In genomic region chr3:144242025-144242673, GRCm38 (mm10) we compare ENCODE assay signal across 8 mouse cellular contexts. TPM values are rescaled to one million over a fixed set of nuclear protein-coding genes. Genes with fewer than 3 reads are reported as not detected.
DNase-seq lines count a peak whose midpoint lies in the region; ATAC-seq and TF ChIP-seq lines count a peak whose summit lies in the region.

No protein-coding gene starts in this region.

- H3K27ac ChIP-seq in kidney, embryonic 14.5 days (ENCODE audit: low read depth, low read length): no peak overlapping the region
- no peak overlapping the region for H3K27ac ChIP-seq in intestine, embryonic 14.5 days (ENCODE audit: low read depth)
- no peak overlapping the region for H3K27ac ChIP-seq in midbrain, postnatal 0 days (ENCODE audit: low read depth, low read length)

- no peaks in the 10 kb centered on the region for H3K27me3 ChIP-seq in kidney, embryonic 14.5 days (ENCODE audit: control insufficient read depth, insufficient read depth, low read length)
- no peaks in the 10 kb centered on the region for H3K27me3 ChIP-seq in intestine, embryonic 14.5 days (replicated peaks; ENCODE audit: control insufficient read depth, insufficient read depth, low read length)
- H3K27me3 ChIP-seq in midbrain, postnatal 0 days (ENCODE audit: insufficient read depth, low read length): no peaks in the 10 kb centered on the region

- WGBS in kidney, embryonic 14.5 days: 24% methylated on average over 15 of the region's 15 CpGs
- WGBS in intestine, embryonic 14.5 days: 26% methylated on average over 15 of the region's 15 CpGs
- 29% methylated on average over 15 of the region's 15 CpGs for WGBS in midbrain, postnatal 0 days

- no peaks in the 10 kb centered on the region for H3K36me3 ChIP-seq in kidney, embryonic 14.5 days (ENCODE audit: control insufficient read depth, insufficient read depth, low read length)
- H3K36me3 ChIP-seq in intestine, embryonic 14.5 days (ENCODE audit: control insufficient read depth, insufficient read depth, low read length): no peaks in the 10 kb centered on the region
- H3K36me3 ChIP-seq in midbrain, postnatal 0 days (ENCODE audit: insufficient read depth, low read length): no peaks in the 10 kb centered on the region

- no peaks in the 10 kb centered on the region for H3K4me1 ChIP-seq in kidney, embryonic 14.5 days (ENCODE audit: control insufficient read depth, insufficient read depth, low read length)
- H3K4me1 ChIP-seq in intestine, embryonic 14.5 days (replicated peaks; ENCODE audit: control insufficient read depth, insufficient read depth, low read length): no peaks in the 10 kb centered on the region
- no peaks in the 10 kb centered on the region for H3K4me1 ChIP-seq in midbrain, postnatal 0 days (ENCODE audit: insufficient read depth, low read length)

- DNase-seq in kidney, adult 11 months: peak; percentile 32
- peak; percentile 56 for DNase-seq in cerebellum, adult 9-10 months
- DNase-seq in frontal cortex, postnatal 14 days (ENCODE audit: low spot score in 2 of 2): peak; percentile 41 to 80
- peak; percentile 88 for DNase-seq in intestine, embryonic 14.5 days (ENCODE audit: low spot score)
- DNase-seq in left cerebral cortex, postnatal 36 days (ENCODE audit: low spot score in 2 of 2): peak; percentile 66 to 72
- DNase-seq in midbrain, postnatal 0 days (ENCODE audit: low spot score): peak; percentile 92
- DNase-seq in spleen, postnatal 36 days (ENCODE audit: low spot score in 2 of 2): peak; percentile 50 to 54

- no peak overlapping the region for H3K9ac ChIP-seq in kidney, embryonic 14.5 days (ENCODE audit: low read depth, low read length)
- H3K9ac ChIP-seq in intestine, embryonic 14.5 days (ENCODE audit: low read length): no peak overlapping the region
- H3K9ac ChIP-seq in midbrain, postnatal 0 days (replicated peaks; ENCODE audit: low read length, poor library complexity, severe bottlenecking): no peak overlapping the region

- ATAC-seq in kidney, embryonic 14.5 days (ENCODE audit: low FRiP score, low TSS enrichment): no peak
- ATAC-seq in intestine, embryonic 14.5 days (replicated peaks; ENCODE audit: low FRiP score, low TSS enrichment, low read depth): 0 out of 2 replicates have a peak, but pooled peaks have one; percentile 19
- 0 out of 2 replicates have a peak, but pooled peaks have one; percentile 54 for ATAC-seq in midbrain, postnatal 0 days (ENCODE audit: low FRiP score)

- H3K4me3 ChIP-seq in kidney, embryonic 14.5 days (ENCODE audit: low read length): no peak overlapping the region
- no peak overlapping the region for H3K4me3 ChIP-seq in intestine, embryonic 14.5 days (ENCODE audit: low read depth, low read length)
- no peak overlapping the region for H3K4me3 ChIP-seq in midbrain, postnatal 0 days (ENCODE audit: low read depth, low read length)

- TF ChIP-seq CTCF in midbrain, postnatal 0 days (IDR thresholded peaks at IDR 0.05): peak; percentile 89

- H3K9me3 ChIP-seq in kidney, embryonic 14.5 days (ENCODE audit: control insufficient read depth, low read length): no peaks in the 10 kb centered on the region
- no peaks in the 10 kb centered on the region for H3K9me3 ChIP-seq in intestine, embryonic 14.5 days (ENCODE audit: control insufficient read depth, low read length)
- H3K9me3 ChIP-seq in midbrain, postnatal 0 days (ENCODE audit: low read length): no peaks in the 10 kb centered on the region

- intact Hi-C loops in left cerebral cortex, postnatal 36 days (cut with DNase I): no loop called here

- H3K4me2 ChIP-seq in kidney, embryonic 14.5 days (replicated peaks; ENCODE audit: low read depth, low read length): no peak overlapping the region
- no peak overlapping the region for H3K4me2 ChIP-seq in intestine, embryonic 14.5 days (ENCODE audit: low read length)
- H3K4me2 ChIP-seq in midbrain, postnatal 0 days (ENCODE audit: low read depth, low read length, poor library complexity, severe bottlenecking): no peak overlapping the region

RNA-seq across cellular contexts. Expression of gene Lmo4, which starts 37.1 kb away (rescaled TPM):
- 49.0 and 64.6 TPM in 2 replicates for polyA plus RNA-seq in kidney, embryonic 14.5 days (2014; fragmentation: Nextera tagmentation; extraction: Ambion mirVana)
- 73.4 and 80.0 TPM in 2 replicates for polyA plus RNA-seq in intestine, embryonic 14.5 days (2014; fragmentation: Nextera tagmentation; extraction: Ambion mirVana)
- 100 to 1,000 TPM; 301 to 330 TPM for total RNA-seq in left cerebral cortex, postnatal 36 days (2021)
- 113 and 139 TPM in 2 replicates for total RNA-seq in midbrain, postnatal 0 days (2014; rRNA removed)
- polyA plus RNA-seq in midbrain, postnatal 0 days (2015; fragmentation: Nextera tagmentation; extraction: Ambion mirVana): 75.2 and 77.9 TPM in 2 replicates

Comparison
In these comparisons a context has a peak if more than half of its experiments do, and no peak if none do; other contexts are left out.
1. DNase-seq: peak in every context shown above with its lines; median percentile 92 in midbrain, postnatal 0 days; 88 in intestine, embryonic 14.5 days; 69 in left cerebral cortex, postnatal 36 days; 60 in frontal cortex, postnatal 14 days; 56 in cerebellum, adult 9-10 months; 52 in spleen, postnatal 36 days; 32 in kidney, adult 11 months.